Mouse (Mus musculus): ENCODE results near the gene Vstm4. TPM values are rescaled to one million over a fixed set of nuclear protein-coding genes. Genes with fewer than 3 reads are reported as not detected.

Vstm4 gene
- total RNA-seq, 1 experiment = 0.36 TPM

DNA sequence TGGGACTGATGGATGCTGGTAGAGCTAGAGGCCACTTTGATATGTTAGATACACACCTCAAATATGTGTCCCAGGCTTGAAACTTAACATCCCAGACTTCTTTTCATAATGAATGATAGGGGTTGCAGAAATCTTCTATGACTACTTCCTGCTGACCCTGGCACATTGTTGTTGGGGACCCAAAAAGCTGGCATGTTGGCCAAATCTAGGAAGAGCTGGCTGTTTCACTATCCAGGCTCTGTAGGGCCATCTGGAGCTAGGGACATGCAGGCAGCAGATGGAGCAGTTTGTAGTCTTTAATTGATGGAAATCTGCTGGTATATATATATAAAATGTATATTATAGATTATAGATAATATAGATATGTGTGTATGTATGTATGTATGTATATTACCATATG, 14.5 kb upstream of the Vstm4 start:
- H3K9me3 ChIP-seq (ENCODE audit: control insufficient read depth, insufficient read depth, low read depth, low read length) = no peaks in the 10 kb centered on the region
- no peak for DNase-seq (ENCODE audit: low read depth, low spot score)
- no peak overlapping the region for H3K4me3 ChIP-seq (ENCODE audit: insufficient read depth in 1 of 2, low read depth in 1 of 2, low read length in 2 of 2, poor library complexity in 1 of 2, severe bottlenecking in 1 of 2)
- no peaks in the 10 kb centered on the region for H3K36me3 ChIP-seq (ENCODE audit: control insufficient read depth, insufficient read depth, low read length, poor library complexity, severe bottlenecking)
- H3K27ac ChIP-seq (ENCODE audit: insufficient read depth, low read depth, low read length, poor library complexity, severe bottlenecking) = no peak overlapping the region
- H3K4me1 ChIP-seq (ENCODE audit: control insufficient read depth in 2 of 2, insufficient read depth in 2 of 2, low read length in 2 of 2, poor library complexity in 1 of 2) = no peaks in the 10 kb centered on the region
- TF ChIP-seq CHD2 (IDR thresholded peaks at IDR 0.05; ENCODE audit: low read depth, low read length) (no peak), ZC3H11A (IDR thresholded peaks at IDR 0.05; ENCODE audit: borderline replicate concordance, low read depth, low read length) (no peak), ZNF384 (IDR thresholded peaks at IDR 0.05; ENCODE audit: low read depth, low read length) (no peak), HCFC1 (IDR thresholded peaks at IDR 0.05; ENCODE audit: borderline replicate concordance, insufficient read depth, low read length) (no peak), MAFK (IDR thresholded peaks at IDR 0.05; ENCODE audit: insufficient read depth, low read depth, low read length) (no peak)
- in situ Hi-C loops (cut with MboI; ENCODE audit: low sequenced_read_pairs in 2 of 2, unreplicated experiment in 2 of 2) = no loop called here
- no peak overlapping the region for H3K9ac ChIP-seq (ENCODE audit: insufficient read depth, low read depth, low read length, poor library complexity, severe bottlenecking)

GRCm38 (mm10) chr14:32854059-32854458, 2.5 kb upstream of the Vstm4 start:
- no peak overlapping the region; the same call in 1 of the 2 replicates for H3K9ac ChIP-seq (ENCODE audit: insufficient read depth, low read depth, low read length, poor library complexity, severe bottlenecking)
- TF ChIP-seq ZC3H11A (IDR thresholded peaks at IDR 0.05; ENCODE audit: borderline replicate concordance, low read depth, low read length) = no peak
- no peak for TF ChIP-seq ZNF384 (IDR thresholded peaks at IDR 0.05; ENCODE audit: low read depth, low read length)
- TF ChIP-seq HCFC1 (IDR thresholded peaks at IDR 0.05; ENCODE audit: borderline replicate concordance, insufficient read depth, low read length) = no peak
- no peak for TF ChIP-seq CHD2 (IDR thresholded peaks at IDR 0.05; ENCODE audit: low read depth, low read length)
- no peak for TF ChIP-seq MAFK (IDR thresholded peaks at IDR 0.05; ENCODE audit: insufficient read depth, low read depth, low read length)
- no peaks in the 10 kb centered on the region for H3K36me3 ChIP-seq (ENCODE audit: control insufficient read depth, insufficient read depth, low read length, poor library complexity, severe bottlenecking)
- H3K4me3 ChIP-seq (ENCODE audit: insufficient read depth in 1 of 2, low read depth in 1 of 2, low read length in 2 of 2, poor library complexity in 1 of 2, severe bottlenecking in 1 of 2) = no peak overlapping the region
- no peak overlapping the region for H3K27ac ChIP-seq (ENCODE audit: insufficient read depth, low read depth, low read length, poor library complexity, severe bottlenecking)
- 0 out of 4 replicates have a peak, but pooled peaks cover 0 to 2% of the 10 kb centered on the region in 2 experiments for H3K4me1 ChIP-seq (ENCODE audit: control insufficient read depth in 2 of 2, insufficient read depth in 2 of 2, low read length in 2 of 2, poor library complexity in 1 of 2)
- H3K9me3 ChIP-seq (ENCODE audit: control insufficient read depth, insufficient read depth, low read depth, low read length) = no peaks in the 10 kb centered on the region
- DNase-seq (ENCODE audit: low read depth, low spot score) = no peak
- in situ Hi-C loops (cut with MboI; ENCODE audit: low sequenced_read_pairs in 2 of 2, unreplicated experiment in 2 of 2) = no loop called here

DNA sequence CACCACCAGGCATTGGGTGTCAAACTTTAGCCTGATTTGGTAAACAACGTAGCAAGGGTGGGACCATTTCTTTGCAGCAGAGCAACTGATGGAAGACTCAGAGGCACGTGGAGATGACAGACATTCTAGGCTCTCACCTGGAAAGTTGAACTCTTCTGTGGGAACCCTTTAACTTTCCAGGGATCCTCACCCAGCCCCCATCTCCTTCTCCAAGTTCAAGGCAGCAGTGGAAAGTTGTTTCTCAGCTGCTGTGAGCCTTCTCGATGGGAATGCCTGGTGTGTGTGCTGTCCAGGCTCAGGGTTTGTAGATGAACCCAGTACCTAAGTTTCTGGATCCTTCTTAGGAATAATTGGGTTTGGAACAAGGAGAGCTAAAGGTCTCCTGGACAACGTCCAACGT, 310 bp upstream of the Vstm4 start:
- TF ChIP-seq ZC3H11A (IDR thresholded peaks at IDR 0.05; ENCODE audit: borderline replicate concordance, low read depth, low read length) = no peak
- TF ChIP-seq ZNF384 (IDR thresholded peaks at IDR 0.05; ENCODE audit: low read depth, low read length) = no peak
- no peak for TF ChIP-seq HCFC1 (IDR thresholded peaks at IDR 0.05; ENCODE audit: borderline replicate concordance, insufficient read depth, low read length)
- no peak for TF ChIP-seq MAFK (IDR thresholded peaks at IDR 0.05; ENCODE audit: insufficient read depth, low read depth, low read length)
- TF ChIP-seq CHD2 (IDR thresholded peaks at IDR 0.05; ENCODE audit: low read depth, low read length) = no peak
- H3K27ac ChIP-seq (ENCODE audit: insufficient read depth, low read depth, low read length, poor library complexity, severe bottlenecking) = no peak overlapping the region

DNA sequence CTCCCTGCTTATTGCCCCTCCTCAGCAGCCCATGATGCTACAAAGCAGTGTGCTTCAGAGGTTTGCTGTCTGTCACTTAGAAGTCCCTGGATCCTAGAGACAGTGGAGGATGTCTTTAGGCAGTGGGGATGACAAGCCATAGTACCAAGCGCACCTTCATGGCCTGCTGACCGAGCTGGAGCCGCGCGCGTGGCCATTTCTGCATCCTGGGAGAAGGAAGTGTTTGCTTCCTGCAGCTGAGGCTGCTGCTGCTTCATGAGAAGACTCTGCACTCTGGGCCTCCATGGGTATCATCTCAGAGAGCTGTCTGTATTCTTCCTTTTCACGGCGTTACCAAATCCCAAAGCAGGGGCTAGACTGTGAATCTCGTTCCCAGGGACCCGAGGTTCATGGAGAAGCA, 1.8 kb downstream of the Vstm4 start:
- in situ Hi-C loops (cut with MboI; ENCODE audit: low sequenced_read_pairs in 2 of 2, unreplicated experiment in 2 of 2) = no loop called here
- H3K4me3 ChIP-seq (ENCODE audit: insufficient read depth in 1 of 2, low read depth in 1 of 2, low read length in 2 of 2, poor library complexity in 1 of 2, severe bottlenecking in 1 of 2) = no peak overlapping the region
- no peak for TF ChIP-seq ZC3H11A (IDR thresholded peaks at IDR 0.05; ENCODE audit: borderline replicate concordance, low read depth, low read length)
- TF ChIP-seq HCFC1 (IDR thresholded peaks at IDR 0.05; ENCODE audit: borderline replicate concordance, insufficient read depth, low read length) = no peak
- TF ChIP-seq CHD2 (IDR thresholded peaks at IDR 0.05; ENCODE audit: low read depth, low read length) = no peak
- no peak for TF ChIP-seq ZNF384 (IDR thresholded peaks at IDR 0.05; ENCODE audit: low read depth, low read length)
- TF ChIP-seq MAFK (IDR thresholded peaks at IDR 0.05; ENCODE audit: insufficient read depth, low read depth, low read length) = no peak
- H3K9me3 ChIP-seq (ENCODE audit: control insufficient read depth, insufficient read depth, low read depth, low read length) = no peaks in the 10 kb centered on the region
- no peaks in the 10 kb centered on the region for H3K36me3 ChIP-seq (ENCODE audit: control insufficient read depth, insufficient read depth, low read length, poor library complexity, severe bottlenecking)
- H3K27ac ChIP-seq (ENCODE audit: insufficient read depth, low read depth, low read length, poor library complexity, severe bottlenecking) = no peak overlapping the region
- no peak for DNase-seq (ENCODE audit: low read depth, low spot score)
- no peak overlapping the region for H3K9ac ChIP-seq (ENCODE audit: insufficient read depth, low read depth, low read length, poor library complexity, severe bottlenecking)
- peaks cover 2 to 3% of the 10 kb centered on the region in 2 experiments; a peak in 1 of 4 replicates for H3K4me1 ChIP-seq (ENCODE audit: control insufficient read depth in 2 of 2, insufficient read depth in 2 of 2, low read length in 2 of 2, poor library complexity in 1 of 2)

More for the DNA sequence above, 310 bp upstream of the Vstm4 start:
- Histone ChIP-seq H3K4me1 (ENCODE audit: control insufficient read depth in 2 of 2, insufficient read depth in 2 of 2, low read length in 2 of 2, poor library complexity in 1 of 2) (peaks cover 2 to 3% of the 10 kb centered on the region in 2 experiments; a peak in 1 of 4 replicates), H3K4me3 (ENCODE audit: insufficient read depth in 1 of 2, low read depth in 1 of 2, low read length in 2 of 2, poor library complexity in 1 of 2, severe bottlenecking in 1 of 2) (no peak overlapping the region), H3K36me3 (ENCODE audit: control insufficient read depth, insufficient read depth, low read length, poor library complexity, severe bottlenecking) (no peaks in the 10 kb centered on the region), H3K9ac (ENCODE audit: insufficient read depth, low read depth, low read length, poor library complexity, severe bottlenecking) (no peak overlapping the region), H3K9me3 (ENCODE audit: control insufficient read depth, insufficient read depth, low read depth, low read length) (no peaks in the 10 kb centered on the region)
- no peak for DNase-seq (ENCODE audit: low read depth, low spot score)
- in situ Hi-C loops (cut with MboI; ENCODE audit: low sequenced_read_pairs in 2 of 2, unreplicated experiment in 2 of 2) = no loop called here

All from ES-E14 (cell line).